Mouse (Mus musculus): ENCODE measurements around the gene Tmem210.
"Not testable (repeated sequence)": the region's sequence is repeated elsewhere in the genome, so short reads cannot be mapped to it uniquely, and the experiment has no call there.

Tmem210 gene

GRCm38 (mm10) chr2:25287927-25288649, at the start of gene Tmem210:
Tmem210 (plus strand) TSS chr2:25288145.
- H3K36me3 ChIP-seq (ENCODE audit: control insufficient read depth, insufficient read depth, low read length, poor library complexity, severe bottlenecking): peaks cover 4% of the 10 kb centered on the region
- no peak for DNase-seq (ENCODE audit: low read depth, low spot score)
- H3K27me3 ChIP-seq (ENCODE audit: control insufficient read depth, insufficient read depth, low read length, poor library complexity, severe bottlenecking): no peaks in the 10 kb centered on the region

- no peaks in the 10 kb centered on the region for H3K36me3 ChIP-seq (ENCODE audit: control insufficient read depth, insufficient read depth, low read length, poor library complexity, severe bottlenecking)
- DNase-seq (ENCODE audit: low read depth, low spot score): no peak
- peaks cover 3% of the 10 kb centered on the region; the same call in 1 of the 2 replicates for H3K27me3 ChIP-seq (ENCODE audit: control insufficient read depth, insufficient read depth, low read length, poor library complexity, severe bottlenecking)
Observed at GRCm38 (mm10) chr2:25239766-25240165, 48.2 kb upstream of the Tmem210 start.

GRCm38 (mm10) chr2:25240310-25240709, 47.6 kb upstream of the Tmem210 start:
- Histone ChIP-seq H3K27me3 (ENCODE audit: control insufficient read depth, insufficient read depth, low read length, poor library complexity, severe bottlenecking) (peaks cover 3% of the 10 kb centered on the region; the same call in 1 of the 2 replicates), H3K36me3 (ENCODE audit: control insufficient read depth, insufficient read depth, low read length, poor library complexity, severe bottlenecking) (no peaks in the 10 kb centered on the region)
- no peak for DNase-seq (ENCODE audit: low read depth, low spot score)

- Histone ChIP-seq H3K27me3 (ENCODE audit: control insufficient read depth, insufficient read depth, low read length, poor library complexity, severe bottlenecking) (peaks cover 3% of the 10 kb centered on the region; the same call in 1 of the 2 replicates), H3K36me3 (ENCODE audit: control insufficient read depth, insufficient read depth, low read length, poor library complexity, severe bottlenecking) (no peaks in the 10 kb centered on the region)
- peak; percentile 47 for DNase-seq (ENCODE audit: low read depth, low spot score)
Observed at GRCm38 (mm10) chr2:25240723-25241437, 47.1 kb upstream of the Tmem210 start.

- peaks cover 2% of the 10 kb centered on the region for H3K36me3 ChIP-seq (ENCODE audit: control insufficient read depth, insufficient read depth, low read length, poor library complexity, severe bottlenecking)
Observed at GRCm38 (mm10) chr2:25241438-25241775, 46.5 kb upstream of the Tmem210 start.

GRCm38 (mm10) chr2:25242101-25242506, 45.8 kb upstream of the Tmem210 start, which contains the start of the genes Rnf208 and Cysrt1:
Rnf208 (plus strand) TSS chr2:25242255.
Cysrt1 (minus strand) TSS chr2:25242452.
- H3K27me3 ChIP-seq (ENCODE audit: control insufficient read depth, insufficient read depth, low read length, poor library complexity, severe bottlenecking): peaks cover 3% of the 10 kb centered on the region; the same call in 1 of the 2 replicates
- H3K36me3 ChIP-seq (ENCODE audit: control insufficient read depth, insufficient read depth, low read length, poor library complexity, severe bottlenecking): peaks cover 2% of the 10 kb centered on the region
- DNase-seq (ENCODE audit: low read depth, low spot score): no peak

More at GRCm38 (mm10) chr2:25241438-25241775, 46.5 kb upstream of the Tmem210 start:
- DNase-seq (ENCODE audit: low read depth, low spot score): no peak
- peaks cover 3% of the 10 kb centered on the region; the same call in 1 of the 2 replicates for H3K27me3 ChIP-seq (ENCODE audit: control insufficient read depth, insufficient read depth, low read length, poor library complexity, severe bottlenecking)

- DNase-seq (ENCODE audit: low read depth, low spot score): no peak
- peaks cover 4% of the 10 kb centered on the region for H3K36me3 ChIP-seq (ENCODE audit: control insufficient read depth, insufficient read depth, low read length, poor library complexity, severe bottlenecking)
- H3K27me3 ChIP-seq (ENCODE audit: control insufficient read depth, insufficient read depth, low read length, poor library complexity, severe bottlenecking): peaks cover 3% of the 10 kb centered on the region; the same call in 1 of the 2 replicates
Observed at GRCm38 (mm10) chr2:25243342-25243741, 44.6 kb upstream of the Tmem210 start.

- Histone ChIP-seq H3K27me3 (ENCODE audit: control insufficient read depth, insufficient read depth, low read length, poor library complexity, severe bottlenecking) (peaks cover 3% of the 10 kb centered on the region; the same call in 1 of the 2 replicates), H3K36me3 (ENCODE audit: control insufficient read depth, insufficient read depth, low read length, poor library complexity, severe bottlenecking) (peaks cover 4% of the 10 kb centered on the region)
- no peak for DNase-seq (ENCODE audit: low read depth, low spot score)
Observed at GRCm38 (mm10) chr2:25244144-25244543, 43.8 kb upstream of the Tmem210 start.

GRCm38 (mm10) chr2:25246183-25247072, 41.5 kb upstream of the Tmem210 start, which contains the start of gene AL732309.1:
AL732309.1 (minus strand) TSS chr2:25246863.
- Histone ChIP-seq H3K27me3 (ENCODE audit: control insufficient read depth, insufficient read depth, low read length, poor library complexity, severe bottlenecking) (peaks cover 3% of the 10 kb centered on the region; the same call in 1 of the 2 replicates), H3K36me3 (ENCODE audit: control insufficient read depth, insufficient read depth, low read length, poor library complexity, severe bottlenecking) (peaks cover 7% of the 10 kb centered on the region)
- DNase-seq (ENCODE audit: low read depth, low spot score): no peak

- DNase-seq (ENCODE audit: low read depth, low spot score): peak; percentile 58
- Histone ChIP-seq H3K27me3 (ENCODE audit: control insufficient read depth, insufficient read depth, low read length, poor library complexity, severe bottlenecking) (no peaks in the 10 kb centered on the region), H3K36me3 (ENCODE audit: control insufficient read depth, insufficient read depth, low read length, poor library complexity, severe bottlenecking) (peaks cover 4% of the 10 kb centered on the region)
Observed at GRCm38 (mm10) chr2:25252331-25252730, 35.6 kb upstream of the Tmem210 start.

GRCm38 (mm10) chr2:25255284-25255779, 32.6 kb upstream of the Tmem210 start, which contains the start of gene Tmem203:
Tmem203 (plus strand) TSS chr2:25255439.
- H3K36me3 ChIP-seq (ENCODE audit: control insufficient read depth, insufficient read depth, low read length, poor library complexity, severe bottlenecking): no peaks in the 10 kb centered on the region; the same call in 1 of the 2 replicates
- no peaks in the 10 kb centered on the region for H3K27me3 ChIP-seq (ENCODE audit: control insufficient read depth, insufficient read depth, low read length, poor library complexity, severe bottlenecking)
- DNase-seq (ENCODE audit: low read depth, low spot score): peak; percentile 93

- peak; percentile 82 for DNase-seq (ENCODE audit: low read depth, low spot score)
- H3K27me3 ChIP-seq (ENCODE audit: control insufficient read depth, insufficient read depth, low read length, poor library complexity, severe bottlenecking); H3K36me3 ChIP-seq (ENCODE audit: control insufficient read depth, insufficient read depth, low read length, poor library complexity, severe bottlenecking): not testable (repeated sequence)
Observed at GRCm38 (mm10) chr2:25256443-25257109, 31.4 kb upstream of the Tmem210 start.

GRCm38 (mm10) chr2:25257250-25257649, 30.7 kb upstream of the Tmem210 start:
- H3K27me3 ChIP-seq (ENCODE audit: control insufficient read depth, insufficient read depth, low read length, poor library complexity, severe bottlenecking); DNase-seq (ENCODE audit: low read depth, low spot score); H3K36me3 ChIP-seq (ENCODE audit: control insufficient read depth, insufficient read depth, low read length, poor library complexity, severe bottlenecking): not testable (repeated sequence)

GRCm38 (mm10) chr2:25258887-25259286, 29.1 kb upstream of the Tmem210 start:
- DNase-seq (ENCODE audit: low read depth, low spot score): peak; percentile 63
- no peaks in the 10 kb centered on the region for H3K27me3 ChIP-seq (ENCODE audit: control insufficient read depth, insufficient read depth, low read length, poor library complexity, severe bottlenecking)
- no peaks in the 10 kb centered on the region for H3K36me3 ChIP-seq (ENCODE audit: control insufficient read depth, insufficient read depth, low read length, poor library complexity, severe bottlenecking)

Measured in splenic B cell, adult 2 months (primary cell).